Mouse (Mus musculus) hindbrain, embryonic 16.5 days (tissue): ENCODE measurements at regions not wholly inside any gene's neighbourhood (a gene's known extent, or its start where the extent isn't known, plus 50 kb on each side); places are given as distances from the start of the nearest gene placed in this dataset.

Experiments used
- ATAC-seq: fragments of 200-750 bp; cut with Nextera tagmentation; 2 replicates; pipeline ENCODE4 v1.8.0; 2017; ENCODE audit warnings: moderate TSS enrichment, moderate library complexity
- H3K27ac ChIP-seq: fragments of 300-500 bp; sonication (generic); 2 replicates; pipeline ENCODE4 v1.5.1; 2014; ENCODE audit warnings: low read depth, mild to moderate bottlenecking, control low read depth, low read length, moderate library complexity
- H3K27me3 ChIP-seq: fragments of 300-500 bp; sonication (generic); replicated peaks from 2 replicates; pipeline ENCODE4 v1.6.1; 2014; ENCODE audit warnings: low read length; ENCODE audit not compliant: control insufficient read depth, insufficient read depth
- H3K36me3 ChIP-seq: fragments of 300-500 bp; sonication (generic); 2 replicates; pipeline ENCODE4 v1.6.1; 2014; ENCODE audit warnings: mild to moderate bottlenecking, low read length, moderate library complexity, mixed read lengths; ENCODE audit not compliant: control insufficient read depth, insufficient read depth
- H3K4me1 ChIP-seq: fragments of 300-500 bp; sonication (generic); 2 replicates; pipeline ENCODE4 v1.6.1; 2014; ENCODE audit warnings: low read depth, low read length; ENCODE audit not compliant: control insufficient read depth, insufficient read depth
- H3K4me2 ChIP-seq: fragments of 300-500 bp; sonication (generic); 2 replicates; pipeline ENCODE4 v1.6.1; 2014; ENCODE audit warnings: mild to moderate bottlenecking, low read length, control low read depth, moderate library complexity
- H3K4me3 ChIP-seq: fragments of 300-500 bp; sonication (generic); 2 replicates; pipeline ENCODE4 v1.5.1; 2014; ENCODE audit warnings: mild to moderate bottlenecking, low read length, control low read depth, moderate library complexity
- H3K9ac ChIP-seq: fragments of 300-500 bp; sonication (generic); 2 replicates; pipeline ENCODE4 v1.6.1; 2014; ENCODE audit warnings: low read depth, mild to moderate bottlenecking, control low read depth, low read length, moderate library complexity
- H3K9me3 ChIP-seq: fragments of 300-500 bp; sonication (generic); 2 replicates; pipeline ENCODE4 v1.6.1; 2014; ENCODE audit warnings: mild to moderate bottlenecking, low read length, moderate library complexity; ENCODE audit not compliant: control insufficient read depth
- WGBS: fragments of 180-500 bp; shearing (Covaris S2); extraction: QIAGEN DNeasy Blood & Tissue Kit; methylation state at CpG from one replicate; pipeline ENCODE4 v1.1.7; 2014; 5-methylcytosine and 5-hydroxymethylcytosine counted together

DNA sequence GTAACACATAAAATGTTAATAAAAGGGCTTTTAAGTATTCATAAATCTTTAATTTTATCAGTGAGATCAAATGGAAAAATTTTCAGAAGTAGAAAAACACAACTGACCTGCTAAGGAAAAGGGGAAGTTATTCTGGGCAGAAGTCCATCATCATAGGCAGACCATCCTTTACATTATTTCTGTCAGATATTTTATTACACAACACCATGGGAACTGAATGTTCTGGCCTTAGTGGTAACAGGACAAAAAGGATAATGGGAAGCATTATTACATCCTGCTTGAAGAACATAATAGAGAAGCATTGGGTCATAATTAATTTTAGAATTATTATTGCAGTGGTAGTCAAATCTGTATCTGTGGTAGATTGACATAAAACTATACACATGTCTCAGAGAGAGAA, 603.5 kb upstream of the Gje1 start:
- no peaks in the 10 kb centered on the region for H3K9me3 ChIP-seq
- H3K27ac ChIP-seq: no peak overlapping the region
- H3K4me2 ChIP-seq: no peak overlapping the region
- no peaks in the 10 kb centered on the region for H3K4me1 ChIP-seq
- H3K4me3 ChIP-seq: no peak overlapping the region
- H3K36me3 ChIP-seq: no peaks in the 10 kb centered on the region
- no peak for ATAC-seq
- no peak overlapping the region for H3K9ac ChIP-seq
- no peaks in the 10 kb centered on the region for H3K27me3 ChIP-seq

DNA sequence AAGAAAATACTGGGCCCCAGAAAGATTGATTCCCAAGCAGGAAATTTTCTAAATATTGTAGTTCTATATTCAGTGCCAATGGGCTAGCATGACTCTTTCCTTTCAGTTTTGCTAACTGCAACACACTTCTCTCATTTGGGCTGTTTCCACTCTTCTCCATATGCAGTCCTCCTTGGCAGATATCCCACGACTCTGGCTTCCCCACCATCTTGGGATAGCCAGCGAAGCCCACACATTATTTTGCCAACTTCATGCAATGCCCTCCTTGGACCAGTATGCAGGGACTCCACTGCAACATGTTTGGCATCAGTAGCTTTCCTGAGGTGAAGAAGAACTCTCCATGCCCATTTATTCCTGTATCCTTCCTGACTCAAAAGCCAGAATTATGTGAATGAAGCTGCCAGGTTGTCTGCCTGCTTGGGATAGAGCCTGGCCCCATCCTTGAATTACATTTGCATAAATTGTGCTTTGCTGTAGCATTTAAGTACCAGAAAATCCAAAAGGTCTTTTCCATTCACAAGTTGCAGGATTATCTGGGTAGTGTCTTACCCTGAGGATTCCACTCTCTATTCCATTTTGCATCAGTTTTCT, 599.1 kb upstream of the Gje1 start:
- ATAC-seq: peak; percentile 14; the same call in 1 of the 2 replicates
- Histone ChIP-seq H3K4me3 (no peak overlapping the region), H3K9ac (no peak overlapping the region), H3K9me3 (no peaks in the 10 kb centered on the region), H3K4me2 (no peak overlapping the region), H3K4me1 (no peaks in the 10 kb centered on the region), H3K36me3 (no peaks in the 10 kb centered on the region), H3K27me3 (no peaks in the 10 kb centered on the region), H3K27ac (no peak overlapping the region)
- 84% methylated on average over 2 of the region's 2 CpGs for WGBS

DNA sequence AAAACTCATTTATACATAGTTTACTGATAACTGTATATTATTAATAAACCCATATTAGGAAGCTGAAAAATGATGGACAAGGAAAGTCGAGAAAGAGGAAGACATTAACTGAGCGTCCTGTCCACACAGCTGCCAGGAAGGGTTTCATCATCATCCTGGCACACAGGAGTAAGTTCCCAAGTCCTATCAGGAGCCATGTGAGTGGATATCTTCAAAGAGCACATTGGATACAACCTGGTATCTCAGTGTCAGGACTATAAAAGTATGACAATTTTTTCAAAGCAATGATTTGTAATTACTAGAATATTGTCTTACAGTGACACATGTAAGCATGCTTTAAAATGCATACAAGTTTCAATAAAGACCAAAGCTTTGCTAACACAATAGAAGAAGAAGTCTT, 592.6 kb upstream of the Gje1 start:
- H3K4me3 ChIP-seq: no peak overlapping the region
- no peaks in the 10 kb centered on the region for H3K36me3 ChIP-seq
- H3K4me2 ChIP-seq: no peak overlapping the region
- no peak overlapping the region for H3K27ac ChIP-seq
- no peaks in the 10 kb centered on the region for H3K27me3 ChIP-seq
- no peak for ATAC-seq
- no peaks in the 10 kb centered on the region for H3K4me1 ChIP-seq
- no peaks in the 10 kb centered on the region for H3K9me3 ChIP-seq
- 89% methylated on average over 2 of the region's 2 CpGs for WGBS
- H3K9ac ChIP-seq: no peak overlapping the region

DNA sequence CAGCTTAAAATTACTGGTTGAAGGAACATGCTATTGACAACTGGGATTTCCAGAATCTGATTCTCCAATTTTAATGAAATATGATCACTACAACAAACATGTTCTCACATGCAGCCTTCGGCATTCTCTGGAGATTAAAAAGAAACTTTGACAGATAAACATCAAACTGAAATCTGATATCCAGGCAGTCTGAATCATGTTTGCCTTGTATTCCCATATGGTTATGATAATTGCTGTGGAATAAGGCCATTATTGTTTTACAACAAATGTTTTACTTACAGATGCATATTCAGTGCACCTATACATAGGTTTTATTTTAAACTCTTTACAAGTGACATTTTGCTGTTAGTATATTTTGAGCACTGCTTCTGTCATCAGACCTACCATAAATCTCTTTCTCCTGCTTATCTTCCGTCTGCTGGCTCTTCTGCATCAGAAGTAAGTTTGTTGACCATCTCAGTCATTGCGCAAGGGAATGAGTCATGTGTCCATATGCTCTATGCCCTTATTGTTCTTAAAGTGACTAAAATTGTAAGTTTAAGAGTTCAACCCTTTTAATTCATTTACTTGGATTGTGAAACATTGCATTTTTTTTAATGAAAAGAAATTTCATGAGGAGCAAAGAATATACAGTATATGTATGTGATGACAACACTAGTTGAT, 587.9 kb upstream of the Gje1 start:
- WGBS: 78% methylated on average over 3 of the region's 3 CpGs
- Histone ChIP-seq H3K27me3 (no peaks in the 10 kb centered on the region), H3K4me3 (no peak overlapping the region), H3K4me1 (no peaks in the 10 kb centered on the region), H3K27ac (no peak overlapping the region), H3K4me2 (no peak overlapping the region), H3K9ac (no peak overlapping the region), H3K36me3 (no peaks in the 10 kb centered on the region), H3K9me3 (no peaks in the 10 kb centered on the region)
- ATAC-seq: no peak

DNA sequence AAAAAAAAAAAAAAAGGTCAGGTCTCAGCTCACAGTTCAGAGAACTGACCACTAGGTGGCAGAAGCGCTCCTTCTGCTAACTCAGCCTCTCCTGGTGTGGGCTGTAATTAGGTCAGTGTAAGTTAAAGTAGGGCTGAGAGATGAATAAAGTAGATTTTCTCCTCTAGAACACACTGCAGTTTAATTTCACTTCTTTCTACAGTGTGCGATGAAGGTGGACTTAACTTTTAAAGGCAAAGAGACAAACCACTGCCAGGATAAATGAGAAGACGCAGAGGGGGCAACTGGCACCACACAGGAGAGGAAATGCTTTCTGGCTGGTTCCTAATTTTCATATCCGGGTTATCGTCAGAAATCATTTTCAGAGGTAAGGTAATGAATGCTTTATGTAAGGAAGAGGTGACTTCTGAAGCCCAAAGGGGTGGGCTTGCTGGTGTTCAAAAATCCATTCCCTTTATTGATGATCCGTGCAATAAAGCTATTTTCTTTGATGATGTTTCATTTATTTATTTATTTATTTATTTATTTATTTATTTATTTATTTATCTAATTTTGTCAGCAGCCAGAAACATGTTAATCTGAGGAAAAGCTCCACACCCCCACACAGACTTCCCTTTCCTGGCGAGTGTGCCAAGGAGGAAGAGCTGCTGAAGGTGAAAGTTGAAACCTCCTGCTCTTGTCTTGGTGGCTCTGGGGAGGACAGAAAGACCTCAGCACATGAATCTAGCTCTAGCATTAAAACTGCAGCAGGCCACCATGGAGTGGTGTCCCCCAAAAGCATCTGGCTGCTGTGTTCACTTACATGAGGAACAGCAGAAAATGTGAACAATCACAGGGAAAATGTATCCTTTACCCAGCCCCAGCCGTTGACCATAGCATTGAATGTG, 582.4 kb upstream of the Gje1 start:
- peak overlapping the region; percentile 20; the same call in 1 of the 2 replicates for H3K4me3 ChIP-seq
- H3K9ac ChIP-seq: peak overlapping the region; percentile 43; the same call in 1 of the 2 replicates
- H3K36me3 ChIP-seq: no peaks in the 10 kb centered on the region
- peak overlapping the region; percentile 47 for H3K4me2 ChIP-seq
- H3K27ac ChIP-seq: peak overlapping the region; percentile 59
- ATAC-seq: peak; percentile 96
- no peaks in the 10 kb centered on the region for H3K9me3 ChIP-seq
- H3K27me3 ChIP-seq: no peaks in the 10 kb centered on the region
- H3K4me1 ChIP-seq: 0 out of 2 replicates have a peak, but pooled peaks cover 2% of the 10 kb centered on the region
- WGBS: 33% methylated on average over 8 of the region's 8 CpGs

DNA sequence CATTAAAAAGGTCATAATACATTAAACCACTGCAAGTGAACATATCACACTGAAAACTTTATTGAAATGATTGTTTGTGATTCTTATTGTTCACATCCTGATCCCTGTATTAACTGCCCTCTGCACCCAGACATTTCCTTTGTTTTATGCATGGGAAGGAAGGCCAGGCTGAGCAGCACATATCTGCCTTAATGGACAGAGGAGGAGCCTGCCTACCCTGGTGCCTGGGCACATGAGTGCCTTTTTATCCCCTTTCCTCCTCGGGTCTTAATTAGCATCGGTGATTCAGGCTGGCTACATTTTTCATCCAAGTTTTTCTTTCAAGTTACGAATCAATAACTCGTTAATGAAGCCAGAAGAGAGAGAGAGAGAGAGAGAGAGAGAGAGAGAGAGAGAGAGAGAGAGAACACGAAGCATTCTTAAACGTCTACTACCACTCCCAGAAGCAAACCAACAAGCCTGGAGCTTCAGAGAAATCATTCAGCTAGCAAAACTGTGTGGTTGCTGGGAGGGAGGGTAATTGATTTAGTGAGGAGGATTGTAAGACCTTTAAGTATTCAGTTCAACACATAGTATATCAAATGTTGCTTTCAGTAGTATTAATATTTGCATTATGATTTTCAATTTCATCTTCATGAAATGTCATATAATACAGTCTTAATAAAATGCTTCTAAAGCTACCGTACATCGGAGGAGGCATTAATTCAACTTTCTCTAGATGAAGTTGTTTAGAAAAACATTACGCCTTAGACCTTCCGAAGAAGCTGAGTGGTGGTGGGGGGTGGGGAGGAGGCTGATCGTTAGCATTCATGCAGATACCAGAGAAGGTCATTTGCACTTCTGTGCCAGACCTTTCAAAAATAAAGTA, 581.6 kb upstream of the Gje1 start:
- no peak overlapping the region for H3K27ac ChIP-seq
- ATAC-seq: peak; percentile 56

DNA sequence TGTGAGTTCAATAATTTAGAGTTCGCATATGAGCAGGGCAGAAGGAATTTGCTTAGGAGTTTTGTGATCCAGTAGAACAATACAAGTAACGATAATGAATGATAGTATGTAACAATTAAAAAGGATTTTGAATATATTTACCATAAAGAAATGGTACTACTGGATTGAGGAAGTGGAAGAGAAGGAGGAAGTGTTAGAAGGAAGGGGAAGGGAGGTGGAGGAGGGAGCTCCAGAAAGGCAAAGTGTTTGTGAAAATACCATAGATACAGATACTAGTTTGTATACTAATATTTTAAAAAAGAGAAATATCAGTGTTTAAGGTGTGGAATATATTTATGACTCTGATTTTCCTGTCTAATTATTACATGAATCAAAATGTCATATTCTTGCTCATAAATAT, 579.2 kb upstream of the Gje1 start:
- Histone ChIP-seq H3K9me3 (no peaks in the 10 kb centered on the region), H3K4me3 (no peak overlapping the region), H3K9ac (no peak overlapping the region), H3K27ac (no peak overlapping the region), H3K4me1 (0 out of 2 replicates have a peak, but pooled peaks cover 2% of the 10 kb centered on the region), H3K36me3 (no peaks in the 10 kb centered on the region), H3K27me3 (no peaks in the 10 kb centered on the region), H3K4me2 (no peak overlapping the region)
- no peak for ATAC-seq
- WGBS: 93% methylated on average over 2 of the region's 2 CpGs

More for the DNA sequence above, 581.6 kb upstream of the Gje1 start:
- Histone ChIP-seq H3K27me3 (no peaks in the 10 kb centered on the region), H3K4me2 (peak overlapping the region; percentile 47), H3K4me3 (peak overlapping the region; percentile 17; the same call in 1 of the 2 replicates), H3K36me3 (no peaks in the 10 kb centered on the region), H3K9ac (no peak overlapping the region), H3K9me3 (no peaks in the 10 kb centered on the region), H3K4me1 (0 out of 2 replicates have a peak, but pooled peaks cover 2% of the 10 kb centered on the region)
- 24% methylated on average over 11 of the region's 11 CpGs for WGBS

DNA sequence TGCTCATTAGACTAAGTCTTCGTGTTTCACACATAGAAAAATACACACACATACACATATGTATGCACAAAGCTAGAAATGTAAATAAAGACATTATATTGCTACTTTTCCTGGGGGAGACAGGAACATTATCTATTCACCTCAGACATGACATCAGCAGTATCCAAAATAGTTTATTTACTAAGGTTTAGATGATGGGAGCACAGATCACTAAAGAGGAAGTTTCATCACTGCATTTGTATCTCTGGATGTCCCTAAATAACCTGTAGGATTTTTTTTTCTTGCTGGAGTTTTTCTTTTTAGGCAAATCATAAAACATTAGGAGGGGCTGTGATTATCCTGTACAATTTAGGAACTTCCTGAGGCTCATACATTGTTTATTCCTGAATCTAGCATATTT, 576.1 kb upstream of the Gje1 start:
- Histone ChIP-seq H3K9me3 (no peaks in the 10 kb centered on the region), H3K36me3 (no peaks in the 10 kb centered on the region), H3K4me2 (no peak overlapping the region), H3K9ac (no peak overlapping the region), H3K27ac (no peak overlapping the region), H3K4me3 (no peak overlapping the region), H3K4me1 (no peaks in the 10 kb centered on the region), H3K27me3 (no peaks in the 10 kb centered on the region)
- 74% methylated on average over 1 of the region's 1 CpGs for WGBS
- no peak for ATAC-seq
